Mouse (Mus musculus) heart, postnatal 0 days (tissue): ENCODE measurements at regions not wholly inside any gene's neighbourhood (a gene's known extent, or its start where the extent isn't known, plus 50 kb on each side); places are given as distances from the start of the nearest gene placed in this dataset.

Experiments used
- ATAC-seq: fragments of 200-750 bp; cut with Nextera tagmentation; 2 replicates; pipeline ENCODE4 v1.8.0; 2017; ENCODE audit warnings: low read depth, moderate number of reproducible peaks, moderate library complexity; ENCODE audit not compliant: insufficient read depth
- DNase-seq: peaks from one replicate; pipeline ENCODE4 v3.0.0-alpha.2; 2016; ENCODE audit warnings: low spot score
- H3K27ac ChIP-seq: fragments of 300-500 bp; sonication (generic); 2 replicates; pipeline ENCODE4 v1.5.1; 2014; ENCODE audit warnings: low read depth, mild to moderate bottlenecking
- H3K27me3 ChIP-seq: fragments of 300-500 bp; sonication (generic); 2 replicates; pipeline ENCODE4 v1.6.1; 2014; ENCODE audit warnings: low read length, mixed read lengths; ENCODE audit not compliant: control insufficient read depth, insufficient read depth
- H3K36me3 ChIP-seq: fragments of 300-500 bp; sonication (generic); replicated peaks from 2 replicates; pipeline ENCODE4 v1.6.1; 2014; ENCODE audit warnings: low read length, mixed read lengths; ENCODE audit not compliant: control insufficient read depth, insufficient read depth
- H3K4me1 ChIP-seq: fragments of 300-500 bp; sonication (generic); 2 replicates; pipeline ENCODE4 v1.6.1; 2014; ENCODE audit warnings: antibody characterized with exemption; ENCODE audit not compliant: control insufficient read depth, insufficient read depth
- H3K4me2 ChIP-seq: fragments of 300-500 bp; sonication (generic); 2 replicates; pipeline ENCODE4 v1.6.1; 2014; ENCODE audit warnings: low read depth, mild to moderate bottlenecking, low read length, moderate library complexity
- H3K4me3 ChIP-seq: fragments of 300-500 bp; sonication (generic); 2 replicates; pipeline ENCODE4 v1.5.1; 2014; ENCODE audit warnings: low read depth, low read length
- H3K9ac ChIP-seq: fragments of 300-500 bp; sonication (generic); replicated peaks from 2 replicates; pipeline ENCODE4 v1.6.1; 2014; ENCODE audit warnings: low read depth, low read length, mixed read lengths
- H3K9me3 ChIP-seq: fragments of 300-500 bp; sonication (generic); replicated peaks from 2 replicates; pipeline ENCODE4 v1.6.1; 2016; ENCODE audit warnings: low read length; ENCODE audit not compliant: control insufficient read depth
- CTCF ChIP-seq: IDR thresholded peaks from 2 replicates; pipeline ENCODE4 v1.5.1; 2016; ENCODE audit warnings: antibody characterized with exemption, control low read depth, low read depth
- EP300 ChIP-seq: IDR thresholded peaks from 2 replicates; pipeline ENCODE4 v1.6.1; 2016; ENCODE audit warnings: antibody characterized with exemption, low read depth
- WGBS: fragments of 180-500 bp; shearing (Covaris S2); extraction: QIAGEN DNeasy Blood & Tissue Kit; methylation state at CpG from one replicate; pipeline ENCODE4 v1.1.7; 2014; 5-methylcytosine and 5-hydroxymethylcytosine counted together

GRCm38 (mm10) chr12:71626801-71627200 is 204.1 kb upstream of the Daam1 start:
- Histone ChIP-seq H3K9ac (no peak overlapping the region), H3K4me3 (no peak overlapping the region), H3K4me1 (peaks cover 15% of the 10 kb centered on the region), H3K27ac (peak overlapping the region; percentile 11), H3K4me2 (no peak overlapping the region), H3K27me3 (no peaks in the 10 kb centered on the region), H3K36me3 (no peaks in the 10 kb centered on the region), H3K9me3 (no peaks in the 10 kb centered on the region)
- DNase-seq: peak; percentile 48
- no peak for TF ChIP-seq CTCF
- no peak for TF ChIP-seq EP300
- WGBS: 51% methylated on average over 4 of the region's 4 CpGs
- peak; percentile 83 for ATAC-seq

- Histone ChIP-seq H3K4me3 (no peak overlapping the region), H3K4me2 (no peak overlapping the region), H3K36me3 (no peaks in the 10 kb centered on the region), H3K9ac (no peak overlapping the region), H3K27ac (peak overlapping the region; percentile 44; the same call in 1 of the 2 replicates), H3K27me3 (no peaks in the 10 kb centered on the region), H3K4me1 (peaks cover 15% of the 10 kb centered on the region), H3K9me3 (no peaks in the 10 kb centered on the region)
- TF ChIP-seq EP300: 0 out of 2 replicates have a peak, but pooled peaks have one; percentile 28
- no peak for TF ChIP-seq CTCF
- ATAC-seq: peak; percentile 49; the same call in 1 of the 2 replicates
- peak; percentile 16 for DNase-seq
- WGBS: 45% methylated on average over 17 of the region's 17 CpGs
Observed at GRCm38 (mm10) chr12:71627421-71628339, 203.2 kb upstream of the Daam1 start.

GRCm38 (mm10) chr12:71628340-71628738 is 202.5 kb upstream of the Daam1 start:
- TF ChIP-seq CTCF (no peak), EP300 (no peak)
- Histone ChIP-seq H3K4me1 (peaks cover 15% of the 10 kb centered on the region), H3K4me3 (no peak overlapping the region), H3K9ac (no peak overlapping the region), H3K9me3 (no peaks in the 10 kb centered on the region), H3K4me2 (no peak overlapping the region), H3K27ac (no peak overlapping the region), H3K27me3 (no peaks in the 10 kb centered on the region), H3K36me3 (no peaks in the 10 kb centered on the region)
- 78% methylated on average over 5 of the region's 5 CpGs for WGBS
- DNase-seq: no peak
- no peak for ATAC-seq

GRCm38 (mm10) chr12:71628796-71629195 is 202.1 kb upstream of the Daam1 start:
- H3K9ac ChIP-seq: no peak overlapping the region
- H3K4me3 ChIP-seq: no peak overlapping the region
- no peaks in the 10 kb centered on the region for H3K9me3 ChIP-seq
- ATAC-seq (no peak), DNase-seq (no peak)
- no peak for TF ChIP-seq EP300
- TF ChIP-seq CTCF: no peak
- no peak overlapping the region for H3K27ac ChIP-seq
- WGBS: 85% methylated on average over 10 of the region's 10 CpGs
- H3K4me1 ChIP-seq: peaks cover 15% of the 10 kb centered on the region
- H3K36me3 ChIP-seq: no peaks in the 10 kb centered on the region
- no peak overlapping the region for H3K4me2 ChIP-seq
- no peaks in the 10 kb centered on the region for H3K27me3 ChIP-seq

GRCm38 (mm10) chr12:71630386-71630785 is 200.5 kb upstream of the Daam1 start:
- Histone ChIP-seq H3K36me3 (no peaks in the 10 kb centered on the region), H3K27ac (no peak overlapping the region), H3K4me2 (no peak overlapping the region), H3K4me1 (peaks cover 4% of the 10 kb centered on the region; the same call in 1 of the 2 replicates), H3K4me3 (no peak overlapping the region), H3K27me3 (no peaks in the 10 kb centered on the region), H3K9me3 (no peaks in the 10 kb centered on the region), H3K9ac (no peak overlapping the region)
- no peak for ATAC-seq
- DNase-seq: no peak
- TF ChIP-seq EP300 (no peak), CTCF (no peak)
- 83% methylated on average over 3 of the region's 3 CpGs for WGBS
